In genomic region chr11:61104241-61104901, GRCm38 (mm10) we compare ENCODE assay signal across 8 mouse cellular contexts. TPM values are rescaled to one million over a fixed set of nuclear protein-coding genes. Genes with fewer than 3 reads are reported as not detected.
DNase-seq lines count a peak whose midpoint lies in the region; ATAC-seq lines count a peak whose summit lies in the region.

No protein-coding gene starts in this region.

- peaks cover 16% of the 10 kb centered on the region for H3K4me1 ChIP-seq in hindbrain, embryonic 10.5 days (replicated peaks)
- H3K4me1 ChIP-seq in lung, embryonic 16.5 days (replicated peaks; ENCODE audit: control insufficient read depth, insufficient read depth, low read length), result no peaks in the 10 kb centered on the region

- H3K4me2 ChIP-seq in lung, embryonic 16.5 days (ENCODE audit: low read depth, low read length), result peak overlapping the region; percentile 41

- WGBS in hindbrain, embryonic 10.5 days, result 18% methylated on average over 20 of the region's 20 CpGs
- WGBS in lung, embryonic 16.5 days, result 18% methylated on average over 20 of the region's 20 CpGs

- peak overlapping the region; percentile 50 for H3K9ac ChIP-seq in lung, embryonic 16.5 days (ENCODE audit: low read length)

- H3K4me3 ChIP-seq in hindbrain, embryonic 10.5 days, result peak overlapping the region; percentile 6; the same call in 1 of the 2 replicates
- no peak overlapping the region for H3K4me3 ChIP-seq in lung, embryonic 16.5 days (ENCODE audit: low read length)

- DNase-seq in Muller cell, postnatal 12 days (ENCODE audit: inconsistent ontology term), result peak; percentile 68
- peak; percentile 80 for DNase-seq in cerebellum, adult 9-11 months
- peak; percentile 53 to 95 for DNase-seq in frontal cortex, adult 2 months (ENCODE audit: extremely low spot score in 1 of 2, low spot score in 1 of 2)
- peak; percentile 89 for DNase-seq in hindbrain, embryonic 10.5 days (ENCODE audit: low spot score)
- DNase-seq in layer of hippocampus, adult 9-10 months (ENCODE audit: low spot score), result peak; percentile 77
- DNase-seq in ovary, postnatal 10 days (ENCODE audit: low spot score), result peak; percentile 67
- peak; percentile 85 for DNase-seq in thymus, postnatal 0 days (ENCODE audit: low spot score)

- H3K9me3 ChIP-seq in hindbrain, embryonic 10.5 days, result no peaks in the 10 kb centered on the region
- H3K9me3 ChIP-seq in lung, embryonic 16.5 days (ENCODE audit: control insufficient read depth, low read length), result no peaks in the 10 kb centered on the region

- peaks cover 4% of the 10 kb centered on the region; the same call in 1 of the 2 replicates for H3K27me3 ChIP-seq in hindbrain, embryonic 10.5 days (ENCODE audit: insufficient read depth, poor library complexity, severe bottlenecking)
- no peaks in the 10 kb centered on the region for H3K27me3 ChIP-seq in lung, embryonic 16.5 days (ENCODE audit: control insufficient read depth, insufficient read depth, low read depth, low read length)

- ATAC-seq in lung, embryonic 16.5 days (ENCODE audit: low read depth), result peak; percentile 91

- H3K27ac ChIP-seq in hindbrain, embryonic 10.5 days, result no peak overlapping the region
- no peak overlapping the region for H3K27ac ChIP-seq in lung, embryonic 16.5 days (ENCODE audit: low read length)

- no peaks in the 10 kb centered on the region for H3K36me3 ChIP-seq in hindbrain, embryonic 10.5 days
- H3K36me3 ChIP-seq in lung, embryonic 16.5 days (ENCODE audit: control insufficient read depth, insufficient read depth, low read length), result no peaks in the 10 kb centered on the region

RNA-seq across cellular contexts. Expression of gene Tnfrsf13b, which starts 22.2 kb away (rescaled TPM):
- polyA plus RNA-seq in frontal cortex, adult 2 months (2012; rRNA removed), result 2.6 and 3.6 TPM in 2 replicates
- polyA plus RNA-seq in hindbrain, embryonic 10.5 days (2016; fragmentation: Nextera tagmentation; extraction: Ambion mirVana), result 0.73 and 1.5 TPM in 2 replicates
- polyA plus RNA-seq in lung, embryonic 16.5 days (2015; fragmentation: Nextera tagmentation; extraction: Ambion mirVana), result 3.3 and 3.7 TPM in 2 replicates
- polyA plus RNA-seq in thymus, postnatal 0 days (2015; fragmentation: Nextera tagmentation; extraction: Ambion mirVana), result 51.8 and 56.0 TPM in 2 replicates

Comparison
In these comparisons a context has a peak if more than half of its experiments do, and no peak if none do; other contexts are left out.
1. RNA of gene Tnfrsf13b, which starts 22.2 kb away (polyA plus RNA-seq): 51.8 to 56.0 TPM in thymus, postnatal 0 days; 2.6 to 3.6 TPM in frontal cortex, adult 2 months, 3.3 to 3.7 TPM in lung, embryonic 16.5 days and 0.73 to 1.5 TPM in hindbrain, embryonic 10.5 days; every median in the first group is over 10 times any median in the second.
2. Peak in every context shown above with its lines, with median percentiles within 50 percentile points of each other: DNase-seq.